Mouse (Mus musculus) left cerebral cortex, adult 6 months (tissue): ENCODE measurements around the gene Olfr167. TPM values are rescaled to one million over a fixed set of nuclear protein-coding genes. Genes with fewer than 3 reads are reported as not detected.

Source experiments
- long read RNA-seq, 2 experiments: library from polyadenylated mRNA; unstranded; transcript quantifications; one replicate each; pipeline ENCODE4 v2.0.0; 2019 to 2020
- polyA plus RNA-seq: library from polyadenylated mRNA; unstranded; fragments of <200 nt; fragmentation: Nextera tagmentation; gene quantifications from 2 replicates; pipeline ENCODE4 v1.2.3, GENCODE M21; 2021

Gene Olfr167
- polyA plus RNA-seq: not detected in 2 replicates
- long read RNA-seq, experiment 1: 0 reads
- long read RNA-seq, experiment 2: 0 reads

GRCm38 (mm10) chr16:19522166-19522565, at the start of gene Olfr167:
Gene Olfr167, minus strand, starts transcription at chr16:19522266.

GRCm38 (mm10) chr16:19571709-19572108, 49.6 kb upstream of the Olfr167 start, which contains the start of gene Olfr169:
Gene Olfr169, minus strand, starts transcription at chr16:19571809.

GRCm38 (mm10) chr16:19535455-19535854, 13.4 kb upstream of the Olfr167 start, which contains the start of gene Olfr168:
Gene Olfr168, minus strand, starts transcription at chr16:19535555.

GRCm38 (mm10) chr16:19483394-19483793, 38.7 kb downstream of the Olfr167 start, which contains the start of gene Olfr166:
Gene Olfr166, plus strand, starts transcription at chr16:19483694.

Other genes starting within 250 kb of the Olfr167 start
- gene Olfr164, start 208.2 kb downstream of the Olfr167 start, polyA plus RNA-seq: not detected in 2 replicates
- not detected in 2 replicates for gene Olfr165, start 99.1 kb downstream of the Olfr167 start, polyA plus RNA-seq
- not detected in 2 replicates for gene Olfr166, start 38.6 kb downstream of the Olfr167 start, polyA plus RNA-seq
- not detected in 2 replicates for gene Olfr168, start 13.3 kb upstream of the Olfr167 start, polyA plus RNA-seq
- gene Olfr169, start 49.5 kb upstream of the Olfr167 start, polyA plus RNA-seq: not detected in 2 replicates
- gene Olfr170, start 89.6 kb upstream of the Olfr167 start, polyA plus RNA-seq: not detected in 2 replicates
- not detected in 2 replicates for gene Olfr171, start 107.7 kb upstream of the Olfr167 start, polyA plus RNA-seq
- gene Lamp3, start 184.1 kb upstream of the Olfr167 start, polyA plus RNA-seq: not detected in 2 replicates
- gene B3gnt5, start 237.9 kb upstream of the Olfr167 start, polyA plus RNA-seq: 0.35 and 0.56 TPM in 2 replicates